Mouse (Mus musculus) liver, adult 2 months (tissue): ENCODE measurements around the gene Cfap77.

Experiments used
- CTCF ChIP-seq: fragments of 200-500 bp; IDR thresholded peaks from 2 replicates; pipeline ENCODE4 v1.5.1; 2011; ENCODE audit warnings: low read depth, low read length, control low read depth
- POLR2A ChIP-seq: fragments of 200-500 bp; IDR thresholded peaks from 2 replicates; pipeline ENCODE4 v1.6.1; 2011; ENCODE audit warnings: low read length, control low read depth; ENCODE audit not compliant: insufficient read depth; ENCODE audit errors: extremely low read depth

DNA sequence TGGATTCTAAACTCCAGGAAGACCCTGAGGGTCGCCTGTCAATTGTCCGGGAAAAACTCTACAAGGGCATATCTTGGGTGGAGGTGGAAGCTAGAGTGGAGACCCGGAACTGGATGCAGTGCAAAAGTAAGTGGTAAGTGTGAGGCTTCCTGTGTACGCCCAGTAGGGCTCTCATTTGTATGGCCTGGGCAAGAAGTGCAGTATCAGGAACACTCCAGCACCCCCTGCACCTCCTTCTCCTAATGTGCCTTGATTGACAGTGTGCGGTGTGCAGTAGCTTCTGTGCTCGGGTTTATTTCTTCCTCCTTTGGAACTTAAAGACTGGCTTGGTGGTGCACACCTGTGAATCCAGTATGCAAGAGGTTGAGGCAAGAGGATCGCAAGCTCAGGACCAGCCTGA, 19.8 kb upstream of the Cfap77 start:
- TF ChIP-seq POLR2A (no peak), CTCF (no peak)
